Mouse (Mus musculus) liver, embryonic 11.5 days (tissue): ENCODE data around the gene Psmb6. TPM values are rescaled to one million over a fixed set of nuclear protein-coding genes. Genes with fewer than 3 reads are reported as not detected.
"Not testable (repeated sequence)": the region's sequence is repeated elsewhere in the genome, so short reads cannot be mapped to it uniquely, and the experiment has no call there.

ENCODE experiments used
- ATAC-seq: fragments of 200-750 bp; cut with Nextera tagmentation; replicated peaks from 2 replicates; pipeline ENCODE4 v1.8.0; 2017; ENCODE audit warnings: moderate number of reproducible peaks, mild to moderate bottlenecking, moderate TSS enrichment, moderate library complexity; ENCODE audit not compliant: low FRiP score
- DNase-seq: peaks from one replicate; pipeline ENCODE4 v3.0.0-alpha.2; 2017; ENCODE audit warnings: low spot score
- H3K27ac ChIP-seq: fragments of 300-500 bp; sonication (generic); 2 replicates; pipeline ENCODE4 v1.5.1; 2014; ENCODE audit warnings: mild to moderate bottlenecking, low read depth, low read length, control low read depth
- H3K27me3 ChIP-seq: fragments of 300-500 bp; sonication (generic); replicated peaks from 2 replicates; pipeline ENCODE4 v1.6.1; 2014; ENCODE audit warnings: low read length, mixed read lengths; ENCODE audit not compliant: control insufficient read depth, insufficient read depth
- H3K36me3 ChIP-seq: fragments of 300-500 bp; sonication (generic); 2 replicates; pipeline ENCODE4 v1.6.1; 2014; ENCODE audit warnings: mild to moderate bottlenecking, low read length, moderate library complexity, mixed read lengths; ENCODE audit not compliant: control insufficient read depth, insufficient read depth
- H3K4me1 ChIP-seq: fragments of 300-500 bp; sonication (generic); replicated peaks from 2 replicates; pipeline ENCODE4 v1.6.1; 2014; ENCODE audit warnings: low read length, mixed read lengths; ENCODE audit not compliant: control insufficient read depth, insufficient read depth
- H3K4me2 ChIP-seq: fragments of 300-500 bp; sonication (generic); 2 replicates; pipeline ENCODE4 v1.6.1; 2014; ENCODE audit warnings: mild to moderate bottlenecking, control low read depth, moderate library complexity
- H3K4me3 ChIP-seq: fragments of 300-500 bp; sonication (generic); 2 replicates; pipeline ENCODE4 v1.5.1; 2014; ENCODE audit warnings: low read depth, low read length, control low read depth
- H3K9ac ChIP-seq: fragments of 300-500 bp; sonication (generic); 2 replicates; pipeline ENCODE4 v1.6.1; 2014; ENCODE audit warnings: low read depth, low read length, control low read depth
- H3K9me3 ChIP-seq: fragments of 300-500 bp; sonication (generic); 2 replicates; pipeline ENCODE4 v1.6.1; 2016; ENCODE audit warnings: low read length, inconsistent platforms, mixed read lengths; ENCODE audit not compliant: control insufficient read depth
- WGBS: fragments of 180-500 bp; shearing (Covaris S2); extraction: QIAGEN DNeasy Blood & Tissue Kit; methylation state at CpG from one replicate; pipeline ENCODE4 v1.1.7; 2014; 5-methylcytosine and 5-hydroxymethylcytosine counted together
- polyA plus RNA-seq: library from polyadenylated mRNA; unstranded; fragments of >200 nt; fragmentation: Nextera tagmentation; extraction: Ambion mirVana; gene quantifications from 2 replicates; pipeline ENCODE4 v1.2.1, GENCODE M21; 2014

The Psmb6 gene
- polyA plus RNA-seq, 1 experiment from 2014 or later, result 649 TPM

DNA sequence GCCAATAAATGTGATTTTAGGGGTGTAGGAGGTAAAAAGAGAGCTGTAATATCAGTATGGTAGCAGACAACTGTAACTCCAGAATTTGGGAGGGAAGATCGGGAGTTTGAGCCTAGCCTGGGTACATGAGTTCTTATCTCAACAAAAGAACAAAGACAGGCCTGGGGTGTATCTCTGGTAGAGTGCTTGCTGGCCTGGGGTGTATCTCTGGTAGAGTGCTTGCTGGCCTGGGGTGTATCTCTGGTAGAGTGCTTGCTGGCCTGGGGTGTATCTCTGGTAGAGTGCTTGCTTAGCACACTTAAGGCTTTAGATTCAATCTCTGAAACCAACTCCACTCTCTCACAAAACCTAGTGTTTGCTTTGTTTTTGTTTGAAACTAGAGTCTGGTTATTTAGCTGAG, 45.4 kb downstream of the Psmb6 start:
- 34% methylated on average over 1 of the region's 1 CpGs for WGBS
- not testable (repeated sequence) for H3K4me2 ChIP-seq, H3K36me3 ChIP-seq, H3K27me3 ChIP-seq, H3K9ac ChIP-seq, DNase-seq, H3K27ac ChIP-seq, H3K4me3 ChIP-seq, H3K9me3 ChIP-seq
- peak; percentile 78 for ATAC-seq
- peaks cover 38% of the 10 kb centered on the region for H3K4me1 ChIP-seq

DNA sequence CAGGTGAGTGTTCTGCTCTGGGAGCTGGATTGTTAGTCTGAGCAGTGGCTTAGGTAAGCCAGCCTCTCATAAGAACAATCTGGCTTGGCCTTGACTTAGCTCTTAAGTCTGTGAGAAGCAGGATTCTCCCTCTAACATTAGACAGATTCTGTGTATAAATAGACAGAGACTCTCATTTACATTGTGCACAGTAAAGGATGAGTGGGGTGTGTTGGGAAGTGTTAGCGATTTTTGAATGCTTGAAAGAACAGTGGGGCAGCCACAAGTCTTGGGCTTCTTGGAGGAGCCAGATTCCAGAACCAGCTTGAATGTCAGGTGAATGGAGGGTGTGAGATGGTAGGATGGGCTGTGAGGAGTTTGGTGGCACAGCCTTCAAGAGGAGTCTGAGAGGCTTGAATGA, 46.5 kb downstream of the Psmb6 start:
- Histone ChIP-seq H3K9me3 (no peaks in the 10 kb centered on the region), H3K36me3 (no peaks in the 10 kb centered on the region), H3K4me3 (no peak overlapping the region), H3K9ac (no peak overlapping the region), H3K4me2 (peak overlapping the region; percentile 15), H3K4me1 (peaks cover 35% of the 10 kb centered on the region), H3K27me3 (no peaks in the 10 kb centered on the region), H3K27ac (peak overlapping the region; percentile 28; the same call in 1 of the 2 replicates)
- DNase-seq, result no peak
- WGBS, result 85% methylated on average over 1 of the region's 1 CpGs
- ATAC-seq, result no peak

DNA sequence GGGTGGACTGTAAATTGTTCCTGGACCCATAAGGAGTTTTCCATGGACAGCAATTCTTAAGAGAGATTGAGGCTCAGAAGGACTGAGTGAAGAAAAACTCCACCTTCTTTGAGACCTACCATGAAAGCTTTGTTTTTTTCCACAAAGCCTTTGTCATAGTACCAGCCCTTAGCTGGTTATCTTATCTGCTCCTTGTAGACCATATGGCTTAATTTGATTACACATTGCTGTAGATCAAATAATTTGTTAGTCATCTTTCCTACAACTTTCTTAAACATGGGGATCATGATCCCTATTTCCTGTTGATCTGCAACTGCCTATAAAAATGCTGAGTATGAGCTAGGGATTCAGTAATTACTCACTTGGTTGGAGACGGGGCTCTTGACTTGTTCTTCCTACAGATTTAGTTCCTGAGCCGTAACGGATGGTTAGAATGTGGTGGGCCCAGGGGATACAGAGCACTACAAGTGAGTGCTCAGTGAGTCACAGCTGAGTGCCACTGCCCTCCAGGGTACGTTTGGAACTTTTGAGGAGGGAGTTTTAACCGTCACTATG, 47.3 kb downstream of the Psmb6 start:
- H3K4me3 ChIP-seq, result no peak overlapping the region
- WGBS, result 45% methylated on average over 5 of the region's 5 CpGs
- H3K9me3 ChIP-seq, result no peaks in the 10 kb centered on the region
- H3K27ac ChIP-seq, result 0 out of 2 replicates have a peak overlapping the region, but pooled peaks have one; percentile 2
- no peaks in the 10 kb centered on the region for H3K27me3 ChIP-seq
- H3K4me1 ChIP-seq, result peaks cover 35% of the 10 kb centered on the region
- ATAC-seq, result no peak; the same call in 1 of the 2 replicates
- DNase-seq, result no peak
- H3K9ac ChIP-seq, result no peak overlapping the region
- H3K4me2 ChIP-seq, result peak overlapping the region; percentile 15
- H3K36me3 ChIP-seq, result no peaks in the 10 kb centered on the region

DNA sequence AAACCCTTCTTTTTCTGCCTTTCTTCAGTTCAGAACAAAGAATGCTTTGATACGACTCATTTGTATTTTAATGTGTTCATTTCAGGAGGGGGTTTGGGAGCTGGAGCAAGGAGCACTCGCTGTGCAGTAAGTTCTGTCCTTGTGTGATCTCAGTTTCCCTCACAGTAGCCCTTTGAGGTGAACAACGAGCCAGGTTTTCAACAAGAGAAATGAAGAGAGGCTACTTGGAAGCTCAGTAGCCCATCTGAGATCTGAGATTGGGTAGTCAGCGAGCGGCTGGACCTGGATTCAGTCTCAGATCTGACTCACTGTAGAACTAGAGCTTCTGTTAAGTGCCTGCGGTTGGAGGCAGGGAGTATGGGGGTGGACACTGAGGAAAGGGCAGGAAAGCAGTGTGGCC, 48.7 kb downstream of the Psmb6 start:
- no peak for DNase-seq
- 81% methylated on average over 6 of the region's 6 CpGs for WGBS
- Histone ChIP-seq H3K4me3 (no peak overlapping the region), H3K4me1 (peaks cover 35% of the 10 kb centered on the region), H3K9me3 (no peaks in the 10 kb centered on the region), H3K4me2 (no peak overlapping the region), H3K27me3 (no peaks in the 10 kb centered on the region), H3K9ac (no peak overlapping the region), H3K27ac (no peak overlapping the region), H3K36me3 (no peaks in the 10 kb centered on the region)
- ATAC-seq, result no peak

DNA sequence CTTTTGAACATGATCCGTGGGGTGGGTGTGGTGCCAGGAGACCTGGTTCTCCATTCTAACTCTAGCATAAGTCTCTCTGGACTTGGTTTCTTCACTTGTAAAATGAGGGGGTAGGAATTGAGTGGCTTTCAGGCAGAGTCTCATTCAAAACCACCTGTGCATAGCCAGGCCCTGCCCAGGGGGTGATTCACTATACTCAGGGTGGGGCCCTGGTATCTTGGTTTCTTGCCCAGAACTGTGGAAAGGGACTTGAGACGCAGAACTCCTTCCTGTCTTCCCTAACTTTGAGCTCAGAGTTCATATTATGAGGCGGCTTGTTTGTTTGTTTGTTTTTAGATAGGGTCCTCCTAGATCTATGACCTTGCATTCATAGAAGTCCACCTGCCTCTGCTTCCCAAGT, 52.0 kb downstream of the Psmb6 start:
- 79% methylated on average over 3 of the region's 3 CpGs for WGBS
- Histone ChIP-seq H3K27ac (no peak overlapping the region), H3K4me1 (peaks cover 24% of the 10 kb centered on the region), H3K4me3 (no peak overlapping the region), H3K9ac (no peak overlapping the region), H3K27me3 (no peaks in the 10 kb centered on the region), H3K9me3 (no peaks in the 10 kb centered on the region), H3K36me3 (0 out of 2 replicates have a peak, but pooled peaks cover 2% of the 10 kb centered on the region), H3K4me2 (no peak overlapping the region)
- ATAC-seq (no peak), DNase-seq (no peak)

Other genes with a start within 250 kb of the Psmb6 start
- 0.29 TPM in 1 of 2 replicates, not detected in the other for gene Alox12e, start 202.7 kb upstream of the Psmb6 start, polyA plus RNA-seq
- gene Alox15, start 173.3 kb upstream of the Psmb6 start, polyA plus RNA-seq, result 1.0 and 2.1 TPM in 2 replicates
- 48.5 and 51.2 TPM in 2 replicates for gene Pelp1, start 115.3 kb upstream of the Psmb6 start, polyA plus RNA-seq
- 31.5 and 35.9 TPM in 2 replicates for gene Arrb2, start 92.7 kb upstream of the Psmb6 start, polyA plus RNA-seq
- gene Med11, start 73.4 kb upstream of the Psmb6 start, polyA plus RNA-seq, result 33.8 and 36.2 TPM in 2 replicates
- gene Zmynd15, start 65.9 kb upstream of the Psmb6 start, polyA plus RNA-seq, result 0.19 and 0.58 TPM in 2 replicates
- 0.91 and 1.6 TPM in 2 replicates for gene Cxcl16, start 65.4 kb upstream of the Psmb6 start, polyA plus RNA-seq
- gene Tm4sf5, start 20.1 kb upstream of the Psmb6 start, polyA plus RNA-seq, result 5.5 TPM in 2 replicates
- 0.39 and 0.80 TPM in 2 replicates for gene Vmo1, start 10.8 kb upstream of the Psmb6 start, polyA plus RNA-seq
- gene Gltpd2, start 6.2 kb upstream of the Psmb6 start, polyA plus RNA-seq, result 20.2 and 20.5 TPM in 2 replicates
- not detected in 2 replicates for gene Gm40193, start 7.6 kb downstream of the Psmb6 start, polyA plus RNA-seq
- gene Pld2, start 14.7 kb downstream of the Psmb6 start, polyA plus RNA-seq, result 2.7 and 3.4 TPM in 2 replicates
- gene Mink1, start 37.5 kb downstream of the Psmb6 start, polyA plus RNA-seq, result 15.6 and 16.0 TPM in 2 replicates
- not detected in 2 replicates for gene 4930544D05Rik, start 90.5 kb downstream of the Psmb6 start, polyA plus RNA-seq
- not detected in 2 replicates for gene Chrne, start 93.8 kb downstream of the Psmb6 start, polyA plus RNA-seq
- 15.3 and 16.4 TPM in 2 replicates for gene Gp1ba, start 113.8 kb downstream of the Psmb6 start, polyA plus RNA-seq
- gene Rnf167, start 121.9 kb downstream of the Psmb6 start, polyA plus RNA-seq, result 113 and 114 TPM in 2 replicates
- 115 and 126 TPM in 2 replicates for gene Slc25a11, start 122.1 kb downstream of the Psmb6 start, polyA plus RNA-seq
- gene Pfn1, start 129.3 kb downstream of the Psmb6 start, polyA plus RNA-seq, result 2,285 and 2,367 TPM in 2 replicates
- 19.8 and 20.1 TPM in 2 replicates for gene Eno3, start 131.8 kb downstream of the Psmb6 start, polyA plus RNA-seq
- gene Spag7, start 144.0 kb downstream of the Psmb6 start, polyA plus RNA-seq, result 132 and 146 TPM in 2 replicates
- 10.4 and 13.1 TPM in 2 replicates for gene Camta2, start 162.7 kb downstream of the Psmb6 start, polyA plus RNA-seq
- gene Inca1, start 174.8 kb downstream of the Psmb6 start, polyA plus RNA-seq, result 0.96 and 1.1 TPM in 2 replicates
- 3.1 and 3.8 TPM in 2 replicates for gene Kif1c, start 175.2 kb downstream of the Psmb6 start, polyA plus RNA-seq
- 3.3 and 4.0 TPM in 2 replicates for gene Zfp3, start 238.8 kb downstream of the Psmb6 start, polyA plus RNA-seq